Mouse (Mus musculus) layer of hippocampus, postnatal 25 days (tissue): ENCODE measurements around the gene She. TPM values are rescaled to one million over a fixed set of nuclear protein-coding genes. Genes with fewer than 3 reads are reported as not detected.

Experiments used
- DNase-seq, 2 experiments: peaks; one replicate each; pipeline ENCODE4 v3.0.0; 2022; ENCODE audit warnings: mixed read lengths in 2 of 2, low spot score in 1 of 2; ENCODE audit errors: extremely low spot score in 1 of 2
- total RNA-seq, 2 experiments: library from RNA; stranded (reverse); gene quantifications; 2 replicates each; pipeline ENCODE4 v1.2.3; 2021

Gene She
- total RNA-seq, 2 experiments from 2014 or later = 2.7 to 3.1 TPM

DNA sequence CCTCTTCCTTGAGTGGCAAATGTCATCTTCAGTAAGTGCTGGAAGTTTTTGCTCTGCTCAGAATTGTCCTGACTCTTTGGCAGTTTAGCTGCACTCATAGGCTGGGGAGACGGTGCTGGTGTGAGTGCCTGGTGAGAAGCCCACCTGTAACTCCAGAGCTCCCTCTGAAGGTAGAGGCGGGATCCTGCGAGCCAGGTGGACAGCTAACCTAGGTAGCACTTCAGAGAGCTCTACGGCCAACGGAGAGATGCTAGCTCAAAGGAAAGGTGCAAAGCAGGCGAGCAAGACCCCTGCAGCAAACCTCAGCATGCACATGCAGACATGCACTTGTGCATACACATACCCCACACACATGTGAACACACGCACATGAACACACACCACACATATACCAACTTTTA is 17.1 kb upstream of the She start:
- no peak for DNase-seq

DNA sequence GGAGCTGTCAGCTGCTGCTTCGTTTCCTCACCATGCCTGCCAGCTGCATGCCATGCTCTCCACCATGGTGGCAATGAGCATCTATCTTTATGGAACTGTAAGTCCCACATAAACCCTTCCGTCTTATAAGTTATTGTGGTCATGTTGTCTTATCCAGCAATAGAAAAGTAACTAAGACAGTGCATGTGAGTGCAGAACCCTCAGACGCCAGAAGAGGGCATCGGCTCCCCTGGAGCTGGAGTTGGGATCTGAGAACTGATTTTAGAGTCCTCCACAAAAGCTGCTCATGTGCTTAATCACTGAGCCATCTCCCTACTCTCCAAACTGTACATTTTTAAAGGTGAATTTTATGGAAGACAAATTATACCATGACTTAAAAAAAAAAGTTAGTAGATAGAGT is 14.1 kb upstream of the She start:
- peak in 1 of 2 experiments; percentile 53 for DNase-seq

DNA sequence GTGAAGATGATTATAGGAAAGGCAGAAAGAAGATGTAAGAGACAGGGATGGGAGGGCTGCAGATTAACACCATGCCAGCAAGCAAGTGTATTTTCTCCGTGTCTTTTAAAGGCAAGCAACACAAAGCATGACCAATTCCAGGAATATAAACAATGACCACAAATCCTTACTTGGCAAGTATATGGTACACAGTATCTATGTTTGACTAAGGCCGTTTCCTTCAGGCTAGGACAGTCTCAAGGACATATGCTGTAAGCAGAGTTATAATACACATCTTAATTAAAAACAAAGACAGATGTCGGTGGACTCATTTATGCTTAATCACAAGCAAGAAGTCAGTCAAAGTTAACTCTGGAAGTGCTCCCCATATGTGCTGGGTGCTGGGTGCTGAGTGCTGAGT is 12.6 kb upstream of the She start:
- DNase-seq = no peak

DNA sequence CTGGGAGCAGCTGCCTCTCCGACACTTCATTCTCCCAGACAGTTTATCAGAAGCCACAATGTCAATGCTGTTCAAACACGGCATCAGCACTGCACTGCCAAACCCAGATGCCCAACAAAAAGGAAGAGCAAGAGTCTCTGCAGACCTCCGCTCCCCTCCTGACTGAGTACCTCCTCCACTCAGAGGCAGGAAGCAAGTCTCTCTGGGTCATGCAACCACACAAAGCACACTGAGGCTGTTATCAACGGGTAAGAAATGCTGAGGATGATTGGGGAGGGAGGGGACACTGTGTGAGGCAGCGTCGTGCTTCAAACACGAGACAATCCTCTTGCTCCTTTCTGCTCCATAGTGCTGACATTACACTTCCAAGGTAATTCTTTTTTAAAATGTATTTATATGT is 11.3 kb upstream of the She start:
- no peak for DNase-seq

DNA sequence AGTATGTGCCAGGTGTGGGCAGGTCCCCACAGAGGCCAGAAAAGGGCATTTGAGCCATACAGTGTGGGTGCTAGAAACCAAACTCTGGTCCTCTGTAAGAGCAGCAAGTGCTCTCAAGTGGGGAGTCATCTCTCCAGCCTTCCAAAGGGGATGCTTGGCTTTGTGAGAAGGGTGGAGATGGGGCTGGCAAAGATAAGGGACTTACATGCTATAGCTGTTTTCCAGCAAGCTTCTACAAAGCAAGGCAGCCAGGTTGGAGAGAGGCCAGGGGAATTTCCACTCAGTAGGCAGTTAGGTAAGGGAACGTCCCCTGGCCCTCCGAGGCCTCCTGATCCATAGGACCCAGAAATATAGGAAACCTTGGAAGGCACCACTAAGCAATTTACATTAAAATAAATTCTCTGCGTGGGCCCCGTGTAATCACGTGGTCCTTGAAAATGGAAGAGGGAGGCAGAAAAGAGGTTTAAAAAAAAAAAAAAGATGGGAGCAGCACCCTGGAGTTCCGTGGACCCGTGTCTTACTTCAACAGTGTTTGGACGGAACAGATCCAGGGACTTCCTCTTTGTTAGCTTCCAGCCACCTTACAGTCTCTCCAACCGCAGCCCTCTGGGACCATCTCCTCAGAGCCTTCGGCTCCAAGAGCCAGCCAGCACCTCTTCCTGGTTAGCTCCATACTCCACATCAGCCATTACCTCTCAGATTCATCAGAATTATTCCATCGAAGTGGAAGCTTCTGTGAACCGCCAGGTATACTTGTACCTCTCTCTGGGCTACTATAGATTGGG is 10.7 kb upstream of the She start:
- DNase-seq = no peak

DNA sequence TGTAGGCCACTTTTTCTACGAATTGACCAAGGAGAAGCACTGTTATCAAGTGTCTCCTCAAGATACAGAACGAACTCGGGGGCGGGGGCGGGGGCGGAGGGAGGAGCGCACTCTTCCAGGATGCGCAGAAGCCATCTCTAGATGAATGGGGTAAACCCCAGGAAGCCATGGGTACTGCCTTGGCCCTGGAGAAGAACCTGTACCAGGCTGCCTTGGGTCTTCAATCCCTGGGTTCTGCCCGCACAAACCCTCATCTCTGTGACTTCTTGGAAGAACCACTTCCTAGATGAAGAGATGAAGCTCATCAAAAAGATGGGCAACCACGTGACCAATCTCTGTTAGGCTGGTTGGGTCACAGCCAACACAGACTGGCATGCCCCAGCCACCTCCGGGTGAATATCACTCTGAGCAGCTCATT is 10.1 kb upstream of the She start:
- no peak for DNase-seq

DNA sequence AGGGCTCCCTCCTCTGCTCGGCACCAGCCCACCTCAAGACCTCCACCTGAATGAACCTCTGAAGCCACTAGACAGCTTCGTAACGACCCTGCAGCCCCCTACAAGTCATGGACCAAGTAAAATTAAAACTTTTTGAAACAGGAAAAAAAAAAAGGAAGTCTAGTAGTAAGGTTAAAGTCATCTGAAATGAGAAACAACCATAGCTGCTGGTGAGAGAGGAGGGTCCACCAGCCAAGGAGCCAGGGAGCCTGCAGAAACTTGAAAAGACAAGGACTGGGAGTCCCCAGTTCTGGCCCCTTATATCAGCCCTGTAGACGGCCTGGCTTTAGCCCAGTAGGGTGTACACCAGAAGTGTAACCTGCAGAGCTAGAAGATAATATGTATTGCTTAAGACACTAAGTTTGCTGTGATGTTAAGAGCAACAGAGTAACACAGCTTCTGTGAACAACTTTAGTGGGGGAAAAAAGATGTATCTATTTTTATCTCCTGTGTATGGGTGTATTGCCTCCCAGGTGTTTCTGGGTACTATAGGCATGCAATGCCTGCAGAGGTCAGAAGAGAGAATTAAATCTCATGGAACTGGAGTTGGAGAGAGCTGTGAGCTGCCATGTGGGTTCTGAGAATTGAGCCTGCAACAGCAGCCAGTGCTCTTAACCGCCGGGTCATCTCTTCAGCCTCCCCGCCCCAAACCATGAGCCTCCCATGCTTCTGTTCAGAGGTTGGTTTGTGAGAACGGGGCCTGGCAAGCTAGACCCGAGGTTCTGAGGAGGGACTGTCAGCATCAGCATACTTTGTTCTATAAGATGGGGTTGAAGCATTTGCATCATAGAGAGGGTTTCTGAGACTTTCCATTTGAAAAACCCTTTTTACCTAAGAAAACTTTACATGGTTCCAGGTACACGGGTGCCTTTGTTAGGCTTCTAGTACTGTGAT is 9.4 kb upstream of the She start:
- no peak for DNase-seq

DNA sequence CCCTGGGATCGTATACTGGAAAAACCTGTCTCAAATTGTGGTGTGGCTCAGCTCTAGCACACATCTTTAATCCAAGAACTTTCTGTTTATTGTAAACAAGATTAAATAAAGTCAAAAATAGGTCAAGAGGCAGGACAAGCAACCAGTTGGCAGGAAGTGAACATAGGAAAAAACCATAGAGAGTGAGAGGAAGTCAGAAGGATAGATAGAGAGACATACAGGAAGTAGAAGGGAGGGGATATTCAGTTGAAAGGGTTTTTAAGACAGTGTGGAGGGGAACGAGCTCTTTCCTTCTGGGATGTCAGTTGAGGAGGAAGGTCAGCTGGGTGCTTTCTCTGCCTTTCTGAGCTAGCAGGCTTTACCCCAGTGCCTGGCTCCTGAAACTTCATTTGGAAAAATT is 7.6 kb upstream of the She start:
- DNase-seq = no peak

DNA sequence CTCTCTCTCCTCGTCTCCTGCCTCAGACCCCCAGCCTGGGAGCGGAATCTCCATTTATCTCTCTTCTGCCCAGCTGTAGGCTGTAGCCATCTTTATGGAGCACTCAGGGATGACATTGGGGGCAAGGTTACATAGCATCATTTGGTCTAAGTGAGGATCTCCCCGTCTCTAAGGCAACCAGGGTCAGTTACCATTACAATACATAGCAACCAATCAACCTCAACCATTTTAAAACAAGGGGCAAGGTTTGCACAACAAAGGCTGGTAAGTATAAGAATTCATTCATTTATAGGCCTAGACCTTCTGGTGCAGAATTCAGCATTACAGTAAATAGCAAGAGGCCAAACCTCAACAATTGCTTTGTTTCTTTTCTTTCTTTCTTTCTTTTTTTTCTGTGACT is 4.9 kb upstream of the She start:
- DNase-seq = no peak

DNA sequence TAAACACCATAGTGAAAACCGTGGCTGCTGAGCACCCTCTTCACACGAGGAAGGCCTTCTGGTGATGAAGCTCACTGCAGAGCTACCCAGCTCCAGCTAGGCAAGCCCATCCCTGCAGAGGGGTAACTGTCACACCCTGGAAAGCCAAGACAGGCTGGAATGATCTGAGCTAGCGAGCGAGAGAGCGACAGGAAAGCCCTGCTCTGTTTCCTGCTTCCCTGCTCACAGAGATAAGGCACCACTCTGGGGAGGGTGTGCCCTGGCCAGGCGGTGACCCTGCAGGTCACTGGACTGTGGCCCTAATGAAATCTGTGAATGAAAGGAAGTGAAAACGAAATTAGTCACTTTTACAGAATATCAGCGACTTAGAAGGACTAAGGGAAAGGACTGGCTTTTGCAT is 4.2 kb downstream of the She start:
- DNase-seq = no peak

DNA sequence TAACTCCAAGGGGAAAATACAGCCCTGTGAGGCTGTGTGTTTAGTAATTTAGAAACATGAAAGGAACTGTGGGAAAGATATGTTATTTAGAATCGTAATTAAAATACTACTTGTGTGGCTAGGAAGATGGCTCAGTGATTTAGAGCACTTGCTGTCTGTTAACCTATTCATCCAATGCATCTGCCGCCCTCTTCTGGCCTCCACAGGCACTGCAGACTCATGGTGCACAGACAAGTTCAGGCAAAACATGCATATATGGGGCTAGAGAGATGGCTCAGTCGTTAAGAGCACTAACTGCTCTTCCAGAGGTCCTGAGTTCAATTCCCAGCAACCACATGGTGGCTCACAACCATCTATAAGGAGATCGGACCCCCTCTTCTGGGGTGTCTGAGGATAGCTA is 11.1 kb downstream of the She start:
- DNase-seq = no peak

DNA sequence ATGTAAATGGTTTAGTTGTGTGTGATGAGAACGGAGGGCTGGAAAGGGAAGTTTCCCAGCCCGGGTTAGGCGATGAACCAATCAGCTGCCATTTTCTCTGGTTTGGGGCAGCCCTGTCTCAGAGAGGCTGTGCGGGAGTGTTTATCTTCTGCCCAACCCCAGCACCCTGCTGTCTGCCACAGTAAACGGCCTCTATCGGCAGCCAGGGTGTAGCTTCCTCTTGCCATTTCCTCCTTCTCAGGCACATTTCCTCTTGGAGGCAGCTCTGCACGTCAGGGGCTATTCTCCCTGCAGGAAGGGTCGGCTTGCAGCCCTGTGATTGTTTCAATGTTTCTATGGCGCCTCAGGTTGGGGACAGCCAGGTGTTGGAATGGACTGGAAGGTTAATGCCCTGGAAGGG is 12.0 kb downstream of the She start:
- no peak for DNase-seq

DNA sequence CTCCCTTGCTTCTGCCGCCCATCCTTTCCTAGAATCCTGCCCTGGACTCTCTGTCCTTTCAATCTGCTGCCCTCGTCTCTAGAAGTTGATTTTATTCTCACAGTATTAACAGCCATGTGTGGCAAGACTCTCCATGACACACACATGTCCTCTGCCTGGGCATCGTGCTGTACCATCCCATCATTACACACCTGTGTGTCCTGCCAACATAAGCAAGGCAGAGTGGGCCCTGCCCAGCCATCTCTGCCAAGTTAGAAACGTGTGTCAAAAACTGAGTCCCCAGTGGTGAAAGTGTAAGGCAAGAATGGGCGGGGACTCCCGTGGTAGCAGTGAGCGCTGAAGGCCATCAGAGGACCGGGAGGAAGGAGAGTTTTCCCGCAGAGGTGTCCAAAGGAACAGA is 14.6 kb downstream of the She start:
- no peak for DNase-seq

DNA sequence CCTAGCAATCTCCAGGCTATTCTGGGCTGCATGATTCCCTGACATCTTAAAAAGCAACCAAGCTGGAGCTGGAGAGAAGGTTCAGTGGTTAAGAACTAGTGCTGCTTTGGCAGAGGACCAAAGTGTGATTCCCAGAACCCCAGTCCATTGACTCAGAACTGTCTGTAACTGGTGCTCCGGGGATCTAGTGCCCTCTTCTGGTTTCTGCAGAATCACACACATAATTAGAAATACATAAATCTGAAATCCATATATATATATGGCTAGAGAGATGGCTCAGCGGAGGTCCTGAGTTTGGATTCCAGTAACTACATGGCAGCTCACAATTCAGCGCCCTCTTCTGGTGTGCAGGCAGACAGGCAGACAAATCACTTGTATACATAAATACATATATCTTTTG is 16.0 kb downstream of the She start:
- DNase-seq = no peak

DNA sequence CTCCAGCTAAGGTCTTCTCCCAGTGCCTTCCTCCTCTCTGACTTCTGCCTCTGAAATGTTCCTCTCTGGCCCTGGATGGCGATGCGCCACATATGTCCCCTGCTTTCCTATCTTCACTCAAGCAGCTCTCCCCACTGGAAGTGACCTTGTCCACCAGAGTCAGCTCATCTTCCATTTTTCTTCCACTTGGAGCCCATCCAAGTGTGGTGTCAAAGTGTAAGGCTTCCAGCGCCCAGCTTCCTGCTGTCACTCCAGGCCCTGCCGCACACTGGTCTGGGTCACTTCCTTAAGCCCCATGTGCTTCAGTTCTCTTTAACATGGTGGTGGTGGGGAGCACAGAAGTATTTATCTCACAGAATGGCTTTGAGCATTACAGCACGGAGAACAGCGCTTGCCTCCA is 16.4 kb downstream of the She start:
- no peak for DNase-seq

DNA sequence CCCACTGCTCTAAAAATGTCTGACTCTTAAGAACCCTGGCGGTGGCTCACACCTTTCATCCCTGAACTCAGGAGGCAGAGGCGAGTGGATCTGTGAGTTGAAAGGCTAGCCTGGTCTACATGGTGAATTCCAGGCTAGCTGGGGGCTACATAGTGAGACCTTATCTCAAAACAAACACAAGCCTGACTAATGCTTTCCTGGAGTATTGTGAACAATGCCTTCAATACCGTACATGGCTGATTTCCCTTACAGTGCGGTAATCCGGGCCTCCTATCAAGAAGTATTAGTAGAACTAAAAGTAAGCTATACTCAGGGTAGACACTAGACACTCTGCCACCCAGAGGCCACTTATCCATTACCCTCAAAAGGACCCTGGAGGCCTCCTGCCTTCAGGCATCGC is 16.9 kb downstream of the She start:
- no peak for DNase-seq

DNA sequence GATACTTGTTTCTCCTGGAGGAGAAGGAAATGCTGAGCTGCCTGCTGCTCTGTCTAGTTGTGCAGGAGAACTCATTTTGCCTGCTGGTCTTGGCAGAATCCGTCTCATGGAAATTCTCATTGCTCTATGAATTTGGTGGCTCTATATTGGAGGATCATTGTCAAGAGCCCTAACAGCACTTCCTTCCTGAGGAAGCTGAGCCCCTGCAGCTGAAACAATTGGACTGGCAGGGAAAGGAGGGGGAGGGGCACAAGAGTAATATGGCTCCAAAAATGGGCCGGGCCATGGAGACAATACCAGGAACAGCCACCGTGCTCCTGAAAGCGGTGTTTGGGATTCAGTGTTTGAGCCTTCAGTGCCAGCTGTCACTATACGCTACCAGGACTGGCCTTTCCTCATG is 22.6 kb downstream of the She start:
- DNase-seq = no peak

DNA sequence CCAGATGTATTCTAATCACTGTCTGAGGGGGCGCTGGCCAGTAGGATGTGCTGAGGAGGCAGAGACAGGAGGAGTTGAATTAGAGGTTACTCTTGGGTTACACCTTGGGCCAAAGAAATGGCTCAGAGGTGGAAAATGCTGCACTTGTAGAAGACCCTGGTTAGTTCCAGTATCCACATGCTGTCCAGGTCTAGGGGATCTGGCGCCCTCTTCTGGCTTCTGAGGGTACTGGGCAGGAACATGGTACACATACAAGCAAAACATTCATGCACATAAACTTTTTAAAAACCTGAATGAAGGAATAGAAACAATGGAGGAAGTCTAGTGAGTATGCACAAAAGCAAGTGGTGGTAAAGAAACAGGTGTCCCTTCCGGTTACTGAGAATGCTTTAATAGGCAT is 26.2 kb downstream of the She start:
- DNase-seq = no peak

DNA sequence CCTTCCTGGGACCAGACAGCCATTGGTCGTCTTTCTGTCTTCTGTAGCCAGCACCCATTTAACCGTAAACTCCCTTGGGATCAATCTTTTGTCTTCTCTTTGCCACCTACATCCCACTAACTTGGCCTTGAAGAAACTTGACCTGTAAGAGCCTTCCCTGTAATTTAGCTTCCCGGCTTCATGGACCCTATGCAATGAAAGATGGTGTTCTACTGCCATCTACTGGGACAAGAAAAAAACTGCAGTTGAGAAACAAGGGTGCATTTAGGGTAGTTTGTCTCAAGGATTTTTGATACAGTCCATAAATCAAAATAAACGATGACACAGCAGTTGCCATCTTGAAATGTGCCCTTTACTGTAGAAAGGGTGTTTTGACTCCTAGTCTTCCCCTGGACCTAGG is 27.0 kb downstream of the She start:
- DNase-seq = no peak

DNA sequence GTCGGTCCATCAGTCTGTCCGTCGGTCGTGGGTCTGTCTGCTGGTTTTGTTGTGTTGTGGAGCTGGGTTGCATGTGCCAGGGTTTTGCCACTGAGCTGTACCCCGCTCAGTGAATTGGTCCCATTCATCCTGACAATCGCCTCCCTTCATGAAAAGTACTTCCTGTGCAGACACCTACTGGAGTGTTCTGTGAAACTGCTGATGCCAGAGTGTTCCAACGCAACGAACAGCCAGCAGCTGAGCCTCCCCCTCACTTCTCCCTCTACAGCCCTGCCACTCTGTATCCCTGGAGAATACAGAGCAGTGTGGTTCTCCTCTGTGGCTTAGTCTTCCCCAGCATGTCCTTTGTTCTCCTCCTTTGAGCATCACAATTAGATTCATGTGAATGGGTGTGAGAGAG is 27.7 kb downstream of the She start:
- peak; percentile 25 to 38 for DNase-seq

DNA sequence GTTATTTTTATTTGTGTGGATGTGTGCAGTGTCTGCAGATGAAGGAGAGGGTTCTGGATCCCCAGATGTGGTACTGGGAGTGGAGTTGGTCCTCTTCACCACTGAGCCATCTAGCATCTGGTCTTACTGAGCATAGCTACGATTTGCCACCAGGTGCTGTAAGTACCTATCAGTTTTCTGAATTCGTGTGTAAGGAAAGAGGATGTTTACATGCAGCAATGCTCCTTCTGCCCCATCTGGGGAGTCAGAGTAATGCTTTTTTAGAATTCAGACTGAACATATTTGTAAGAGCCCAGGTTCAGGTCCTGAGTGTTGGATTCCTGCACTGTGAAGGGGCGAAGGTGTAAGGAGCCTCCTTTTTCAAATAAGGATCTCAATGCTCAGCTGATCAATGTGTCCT is 28.8 kb downstream of the She start:
- no peak for DNase-seq

DNA sequence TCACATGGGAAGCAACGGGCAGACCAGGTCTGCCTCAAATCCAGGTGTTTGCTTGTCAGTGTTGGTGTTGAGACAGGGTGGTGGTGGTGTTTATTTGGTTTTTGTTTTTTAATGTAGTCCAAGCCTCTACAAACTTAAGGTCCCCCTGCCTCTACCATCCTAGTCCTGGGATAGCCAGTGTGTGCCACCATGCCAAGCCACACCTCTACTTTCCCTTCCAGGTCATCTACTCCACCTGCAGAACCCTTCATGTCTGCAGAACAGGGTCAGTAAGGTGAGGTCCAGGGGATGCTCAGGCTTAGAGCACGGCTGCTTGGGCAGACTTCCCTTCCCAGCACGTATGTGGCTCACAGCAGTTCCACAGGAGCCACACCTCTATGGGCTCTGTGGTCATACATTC is 29.2 kb downstream of the She start:
- no peak for DNase-seq
